Mouse (Mus musculus) MEL (cell line): ENCODE measurements around the gene Smc4. TPM values are rescaled to one million over a fixed set of nuclear protein-coding genes. Genes with fewer than 3 reads are reported as not detected.

Experiments used
- DNase-seq: peaks from one replicate; pipeline ENCODE4 v3.0.0; 2011; ENCODE audit warnings: low read depth, low spot score
- H3K27ac ChIP-seq: 2 replicates; pipeline ENCODE4 v1.5.1; 2012; ENCODE audit warnings: low read depth, mild to moderate bottlenecking, control low read depth, low read length, moderate library complexity; ENCODE audit not compliant: control insufficient read depth
- H3K27me3 ChIP-seq, 2 experiments: fragments of 150-350 bp in 1 of 2; sonication (generic) in 1 of 2; 2 replicates each; pipeline ENCODE4 v1.6.1; 2012; ENCODE audit warnings: low read length in 2 of 2, mild to moderate bottlenecking in 2 of 2, improper control_type of control experiment in 1 of 2, moderate library complexity in 1 of 2; ENCODE audit not compliant: insufficient read depth in 2 of 2, control insufficient read depth in 1 of 2
- H3K36me3 ChIP-seq, 2 experiments: 2 replicates each; pipeline ENCODE4 v1.6.1; 2012 to 2014; ENCODE audit warnings: low read length in 2 of 2, improper control_type of control experiment in 1 of 2, inconsistent platforms in 1 of 2, mild to moderate bottlenecking in 1 of 2; ENCODE audit not compliant: insufficient read depth in 2 of 2, control insufficient read depth in 1 of 2
- H3K4me1 ChIP-seq, 2 experiments: fragments of 150-350 bp in 1 of 2; sonication (generic) in 1 of 2; 2 replicates each; pipeline ENCODE4 v1.6.1; 2012; ENCODE audit warnings: low read length in 2 of 2, improper control_type of control experiment in 1 of 2, mild to moderate bottlenecking in 1 of 2; ENCODE audit not compliant: insufficient read depth in 2 of 2, control insufficient read depth in 1 of 2
- H3K4me3 ChIP-seq, 2 experiments: fragments of 150-350 bp in 1 of 2; sonication (generic) in 1 of 2; 2 replicates each; pipeline ENCODE4 v1.5.1; 2012; ENCODE audit warnings: low read depth in 2 of 2, low read length in 2 of 2, mild to moderate bottlenecking in 2 of 2, moderate library complexity in 2 of 2, control low read depth in 1 of 2, improper control_type of control experiment in 1 of 2; ENCODE audit not compliant: control insufficient read depth in 1 of 2, insufficient read depth in 1 of 2
- H3K79me2 ChIP-seq: 2 replicates; pipeline ENCODE4 v1.6.1; 2012; ENCODE audit warnings: mild to moderate bottlenecking, low read length, moderate library complexity; ENCODE audit not compliant: control insufficient read depth, poor library complexity, insufficient read depth
- H3K9ac ChIP-seq: 2 replicates; pipeline ENCODE4 v1.6.1; 2012; ENCODE audit warnings: low read depth, mild to moderate bottlenecking, control low read depth, low read length, moderate library complexity; ENCODE audit not compliant: control insufficient read depth, poor library complexity, severe bottlenecking
- H3K9me3 ChIP-seq: fragments of 150-350 bp; sonication (generic); replicated peaks from 2 replicates; pipeline ENCODE4 v1.6.1; 2012; ENCODE audit warnings: mild to moderate bottlenecking, low read length, improper control_type of control experiment, moderate library complexity; ENCODE audit not compliant: insufficient read depth
- EP300 ChIP-seq, 2 experiments: IDR thresholded peaks; 2 replicates each; pipeline ENCODE4 v1.6.1; 2011; ENCODE audit warnings: improper control_type of control experiment in 2 of 2, low read length in 2 of 2, low read depth in 1 of 2, mild to moderate bottlenecking in 1 of 2
- ETS1 ChIP-seq: IDR thresholded peaks from 2 replicates; pipeline ENCODE4 v1.6.1; 2012; ENCODE audit warnings: low read depth, mild to moderate bottlenecking, inconsistent platforms, low read length, improper control_type of control experiment, moderate library complexity
- GABPA ChIP-seq: IDR thresholded peaks from 2 replicates; pipeline ENCODE4 v1.6.1; 2012; ENCODE audit warnings: low read depth, mild to moderate bottlenecking, inconsistent platforms, low read length, improper control_type of control experiment, moderate library complexity
- GATA1 ChIP-seq: IDR thresholded peaks from 2 replicates; pipeline ENCODE4 v1.6.1; 2011; ENCODE audit warnings: low read depth, low read length, improper control_type of control experiment
- JUND ChIP-seq: IDR thresholded peaks from 2 replicates; pipeline ENCODE4 v1.6.1; 2011; ENCODE audit warnings: low read depth, mild to moderate bottlenecking, improper control_type of control experiment, low read length
- MAFK ChIP-seq: IDR thresholded peaks from 2 replicates; pipeline ENCODE4 v1.6.1; 2011; ENCODE audit warnings: low read depth, mild to moderate bottlenecking, low read length, improper control_type of control experiment, borderline replicate concordance
- MAX ChIP-seq: IDR thresholded peaks from 2 replicates; pipeline ENCODE4 v1.6.1; 2011; ENCODE audit warnings: low read length, improper control_type of control experiment
- MAZ ChIP-seq: IDR thresholded peaks from 2 replicates; pipeline ENCODE4 v1.6.1; 2012; ENCODE audit warnings: low read depth, mild to moderate bottlenecking, inconsistent platforms, low read length, improper control_type of control experiment
- MXI1 ChIP-seq: IDR thresholded peaks from 2 replicates; pipeline ENCODE4 v1.6.1; 2011; ENCODE audit warnings: mild to moderate bottlenecking, low read depth, low read length, improper control_type of control experiment
- MYB ChIP-seq: IDR thresholded peaks from 2 replicates; pipeline ENCODE4 v1.6.1; 2011; ENCODE audit warnings: mild to moderate bottlenecking, low read depth, low read length, improper control_type of control experiment
- NELFE ChIP-seq: IDR thresholded peaks from 2 replicates; pipeline ENCODE4 v1.6.1; 2011; ENCODE audit warnings: low read depth, low read length, improper control_type of control experiment
- NRF1 ChIP-seq: IDR thresholded peaks from 2 replicates; pipeline ENCODE4 v1.6.1; 2014; ENCODE audit warnings: low read depth, mild to moderate bottlenecking, inconsistent platforms, low read length, improper control_type of control experiment, moderate library complexity; ENCODE audit not compliant: poor library complexity, insufficient read depth, severe bottlenecking
- POLR2A ChIP-seq, 2 experiments: IDR thresholded peaks; 2 replicates each; pipeline ENCODE4 v1.6.1; 2011 to 2012; ENCODE audit warnings: low read length in 2 of 2, mild to moderate bottlenecking in 2 of 2, control low read depth in 1 of 2, improper control_type of control experiment in 1 of 2, low read depth in 1 of 2, moderate library complexity in 1 of 2; ENCODE audit not compliant: control insufficient read depth in 1 of 2, insufficient read depth in 1 of 2, poor library complexity in 1 of 2
- RCOR1 ChIP-seq: IDR thresholded peaks from 2 replicates; pipeline ENCODE4 v1.6.1; 2012; ENCODE audit warnings: low read depth, mild to moderate bottlenecking, inconsistent platforms, low read length, improper control_type of control experiment
- TAL1 ChIP-seq: IDR thresholded peaks from 2 replicates; pipeline ENCODE4 v1.6.1; 2012; ENCODE audit warnings: mild to moderate bottlenecking, inconsistent platforms, low read length, moderate library complexity, mixed read lengths
- TCF12 ChIP-seq: IDR thresholded peaks from 2 replicates; pipeline ENCODE4 v1.6.1; 2014; ENCODE audit warnings: low read depth, mild to moderate bottlenecking, inconsistent platforms, low read length, improper control_type of control experiment, moderate library complexity
- UBTF ChIP-seq: IDR thresholded peaks from 2 replicates; pipeline ENCODE4 v1.6.1; 2012; ENCODE audit warnings: low read depth, mild to moderate bottlenecking, inconsistent platforms, low read length, improper control_type of control experiment, moderate library complexity, borderline replicate concordance; ENCODE audit not compliant: insufficient read depth
- USF1 ChIP-seq: IDR thresholded peaks from 2 replicates; pipeline ENCODE4 v1.6.1; 2014; ENCODE audit warnings: low read depth, mild to moderate bottlenecking, inconsistent platforms, low read length, improper control_type of control experiment, moderate library complexity
- USF2 ChIP-seq, 2 experiments: IDR thresholded peaks; 2 replicates each; pipeline ENCODE4 v1.6.1; 2011 to 2012; ENCODE audit warnings: improper control_type of control experiment in 2 of 2, low read length in 2 of 2, borderline replicate concordance in 1 of 2, inconsistent platforms in 1 of 2, low read depth in 1 of 2, mild to moderate bottlenecking in 1 of 2; ENCODE audit not compliant: insufficient read depth in 1 of 2
- ZC3H11A ChIP-seq: IDR thresholded peaks from 2 replicates; pipeline ENCODE4 v1.6.1; 2012; ENCODE audit warnings: low read depth, mild to moderate bottlenecking, inconsistent platforms, low read length, improper control_type of control experiment
- polyA plus RNA-seq, 2 experiments: library from polyadenylated mRNA; stranded (reverse) in 1 of 2; unstranded in 1 of 2; fragments of >175 nt in 1 of 2; fragments of >200 nt in 1 of 2; gene quantifications; 2 replicates each; pipeline versions ENCODE4 v1.2.1 to v1.2.4; 2012; ENCODE audit warnings: low replicate concordance in 2 of 2, low read depth in 1 of 2; ENCODE audit not compliant: insufficient read length in 2 of 2, insufficient read depth in 1 of 2, missing spikeins in 1 of 2
- total RNA-seq: library from RNA; depleted of rRNA; stranded (reverse); fragments of 300-350 nt; gene quantifications from 2 replicates; pipeline ENCODE4 v1.2.3, GENCODE M21; 2012

The Smc4 gene
- total and polyA plus RNA-seq, 3 experiments = 75.9 to 1,112 (median 88.7) TPM

GRCm38 (mm10) chr3:69046509-69046908, 42.0 kb downstream of the Smc4 start:
- Histone ChIP-seq H3K27ac (no peak overlapping the region), H3K9me3 (no peaks in the 10 kb centered on the region), H3K4me3 (no peak overlapping the region; a peak in 1 of 4 replicates), H3K79me2 (peaks cover 24% of the 10 kb centered on the region), H3K36me3 (peaks cover 11 to 27% of the 10 kb centered on the region in 2 experiments), H3K9ac (no peak overlapping the region; the same call in 1 of the 2 replicates), H3K27me3 (no peaks in the 10 kb centered on the region), H3K4me1 (peaks cover 17 to 21% of the 10 kb centered on the region in 2 experiments)
- peak; percentile 60 for DNase-seq
- TF ChIP-seq EP300 (IDR thresholded peaks at IDR 0.05; ENCODE audit: low read depth in 1 of 2, low read length in 2 of 2) (peak in 1 of 2 experiments; percentile 32; a peak in 2 of 4 replicates), ETS1 (peak; percentile 57; the same call in 1 of the 2 replicates), RCOR1 (peak; percentile 78), USF1 (no peak), ZC3H11A (no peak), MXI1 (no peak), GATA1 (peak; percentile 25; the same call in 1 of the 2 replicates), MAFK (no peak), TCF12 (0 out of 2 replicates have a peak, but pooled peaks have one; percentile 41), TAL1 (peak; percentile 38), NELFE (no peak), MAX (no peak), JUND (no peak)

- peaks cover 20% of the 10 kb centered on the region for H3K79me2 ChIP-seq
- no peaks in the 10 kb centered on the region for H3K27me3 ChIP-seq
- TF ChIP-seq GABPA = no peak
- TF ChIP-seq UBTF = no peak
- TF ChIP-seq MYB = no peak
- no peak for TF ChIP-seq NRF1
- TF ChIP-seq NELFE = no peak
- no peak for TF ChIP-seq MAZ
- no peak for TF ChIP-seq POLR2A (IDR thresholded peaks at IDR 0.05; ENCODE audit: control insufficient read depth in 1 of 2, insufficient read depth in 1 of 2, low read depth in 1 of 2, low read length in 2 of 2, poor library complexity in 1 of 2)
- TF ChIP-seq EP300 (IDR thresholded peaks at IDR 0.05; ENCODE audit: low read depth in 1 of 2, low read length in 2 of 2) = no peak
- TF ChIP-seq USF2 (IDR thresholded peaks at IDR 0.05; ENCODE audit: borderline replicate concordance in 1 of 2, insufficient read depth in 1 of 2, low read depth in 1 of 2, low read length in 2 of 2) = no peak
- no peak for DNase-seq
- peaks cover 2 to 29% of the 10 kb centered on the region in 2 experiments; a peak in 3 of 4 replicates for H3K36me3 ChIP-seq
- no peak overlapping the region for H3K4me3 ChIP-seq
- H3K9me3 ChIP-seq = no peaks in the 10 kb centered on the region
- H3K27ac ChIP-seq = no peak overlapping the region
- H3K9ac ChIP-seq = no peak overlapping the region
- H3K4me1 ChIP-seq = peaks cover 23 to 25% of the 10 kb centered on the region in 2 experiments
Observed at GRCm38 (mm10) chr3:69047684-69048083, 43.1 kb downstream of the Smc4 start.
